Mouse (Mus musculus): Measurements from ENCODE around the gene Tmem132c.

DNA sequence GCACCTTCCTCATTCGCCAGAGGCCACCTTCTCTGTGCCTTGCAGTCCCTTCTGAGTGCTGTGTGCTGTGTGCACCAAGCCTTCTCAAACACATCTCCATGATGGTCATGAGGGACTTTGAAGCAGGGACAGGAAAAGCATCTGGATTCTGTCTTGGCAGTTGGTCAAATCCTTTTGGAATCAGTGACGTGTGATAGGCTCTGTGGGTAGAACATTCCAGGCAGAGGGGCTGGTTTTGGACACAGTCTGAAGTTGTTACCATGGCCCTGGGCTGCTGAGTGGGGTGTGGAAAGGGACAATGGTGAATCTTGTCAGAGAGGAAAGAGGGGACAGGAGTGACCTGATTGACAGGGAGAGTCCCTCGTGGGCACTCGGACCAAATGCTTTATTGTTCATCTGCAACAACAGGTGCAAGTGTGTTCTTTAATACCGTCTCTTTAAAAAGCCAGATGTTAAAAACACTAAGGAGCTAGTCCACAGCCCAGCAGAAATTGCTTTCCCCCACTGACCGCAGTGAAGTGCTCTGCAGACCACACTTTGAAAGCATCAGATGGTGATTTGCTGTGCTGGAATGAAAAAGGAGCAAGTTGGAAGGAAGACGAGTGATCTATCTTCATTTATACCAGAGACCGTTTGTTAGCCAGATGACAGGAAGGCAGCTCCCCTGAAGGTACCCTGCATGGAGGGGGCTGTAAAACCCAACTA lies 242.5 kb downstream of the Tmem132c start:
- TF ChIP-seq EP300 (optimal IDR thresholded peaks at IDR 0.05) (no peak), CTCF (IDR thresholded peaks at IDR 0.05; ENCODE audit: low read depth) (no peak)

Measured in stomach, postnatal 0 days (tissue).